Mouse (Mus musculus): ENCODE data around the gene Kif3c.

Gene Kif3c

GRCm38 (mm10) chr12:3425375-3426341 lies 60.7 kb downstream of the Kif3c start:
- no peak for DNase-seq (ENCODE audit: low spot score)

- DNase-seq (ENCODE audit: low spot score) = peak; percentile 98
These were observed 61.6 kb downstream of the Kif3c start, which contains the start of gene Asxl2 for GRCm38 (mm10) chr12:3426530-3427034. Gene Asxl2, plus strand, starts transcription at chr12:3426857.

GRCm38 (mm10) chr12:3427067-3427889 lies 62.3 kb downstream of the Kif3c start:
- DNase-seq (ENCODE audit: low spot score) = peak; percentile 86

GRCm38 (mm10) chr12:3427891-3428775 lies 63.2 kb downstream of the Kif3c start:
- no peak for DNase-seq (ENCODE audit: low spot score)

- no peak for DNase-seq (ENCODE audit: low spot score)
These were observed 64.9 kb downstream of the Kif3c start for GRCm38 (mm10) chr12:3429681-3430442.

GRCm38 (mm10) chr12:3430443-3430753 lies 65.5 kb downstream of the Kif3c start:
- no peak for DNase-seq (ENCODE audit: low spot score)

- no peak for DNase-seq (ENCODE audit: low spot score)
These were observed 66.1 kb downstream of the Kif3c start for GRCm38 (mm10) chr12:3430985-3431384.

GRCm38 (mm10) chr12:3433736-3434135 lies 68.8 kb downstream of the Kif3c start:
- DNase-seq (ENCODE audit: low spot score) = no peak

GRCm38 (mm10) chr12:3436446-3436845 lies 71.5 kb downstream of the Kif3c start:
- no peak for DNase-seq (ENCODE audit: low spot score)

- no peak for DNase-seq (ENCODE audit: low spot score)
These were observed 72.9 kb downstream of the Kif3c start for GRCm38 (mm10) chr12:3437815-3438214.

- DNase-seq (ENCODE audit: low spot score) = no peak
These were observed 76.0 kb downstream of the Kif3c start for GRCm38 (mm10) chr12:3440916-3441315.

GRCm38 (mm10) chr12:3441361-3441760 lies 76.4 kb downstream of the Kif3c start:
- DNase-seq (ENCODE audit: low spot score) = no peak

GRCm38 (mm10) chr12:3453554-3453953 lies 88.6 kb downstream of the Kif3c start:
- no peak for DNase-seq (ENCODE audit: low spot score)

All from testis, postnatal 14 days (tissue).